Mouse (Mus musculus): ENCODE measurements at regions not wholly inside any gene's neighbourhood (a gene's known extent, or its start where the extent isn't known, plus 50 kb on each side); places are given as distances from the start of the nearest gene placed in this dataset.

- no peaks in the 10 kb centered on the region for H3K36me3 ChIP-seq
- H3K27ac ChIP-seq: no peak overlapping the region
- DNase-seq (ENCODE audit: low spot score): no peak
- no peak overlapping the region for H3K4me3 ChIP-seq
- WGBS: 79% methylated on average over 10 of the region's 16 CpGs
- no peaks in the 10 kb centered on the region for H3K9me3 ChIP-seq
- no peaks in the 10 kb centered on the region for H3K4me1 ChIP-seq
- H3K27me3 ChIP-seq (ENCODE audit: insufficient read depth, poor library complexity, severe bottlenecking): no peaks in the 10 kb centered on the region
Measured at GRCm38 (mm10) chr3:54103098-54103497, 52.7 kb upstream of the Trpc4 start.

GRCm38 (mm10) chr3:54083634-54084033 lies 72.2 kb upstream of the Trpc4 start:
- 61% methylated on average over 6 of the region's 6 CpGs for WGBS
- Histone ChIP-seq H3K9me3 (no peaks in the 10 kb centered on the region), H3K27ac (no peak overlapping the region), H3K4me3 (no peak overlapping the region), H3K36me3 (no peaks in the 10 kb centered on the region), H3K4me1 (no peaks in the 10 kb centered on the region; the same call in 1 of the 2 replicates), H3K27me3 (ENCODE audit: insufficient read depth, poor library complexity, severe bottlenecking) (no peaks in the 10 kb centered on the region)
- DNase-seq (ENCODE audit: low spot score): no peak

- Histone ChIP-seq H3K27me3 (ENCODE audit: insufficient read depth, poor library complexity, severe bottlenecking) (no peaks in the 10 kb centered on the region), H3K27ac (no peak overlapping the region), H3K9me3 (no peaks in the 10 kb centered on the region), H3K4me3 (no peak overlapping the region), H3K36me3 (no peaks in the 10 kb centered on the region), H3K4me1 (no peaks in the 10 kb centered on the region)
- no peak for DNase-seq (ENCODE audit: low spot score)
- WGBS: 76% methylated on average over 5 of the region's 5 CpGs
Measured at GRCm38 (mm10) chr3:54076461-54076860, 79.4 kb upstream of the Trpc4 start.

- Histone ChIP-seq H3K27ac (no peak overlapping the region), H3K4me3 (no peak overlapping the region)
- no peak for DNase-seq (ENCODE audit: low spot score)
Measured at GRCm38 (mm10) chr3:54060653-54061052, 95.2 kb upstream of the Trpc4 start.

GRCm38 (mm10) chr3:54054376-54054775 lies 101.5 kb upstream of the Trpc4 start:
- Histone ChIP-seq H3K4me3 (no peak overlapping the region), H3K9me3 (no peaks in the 10 kb centered on the region), H3K27me3 (ENCODE audit: insufficient read depth, poor library complexity, severe bottlenecking) (no peaks in the 10 kb centered on the region), H3K36me3 (no peaks in the 10 kb centered on the region), H3K27ac (no peak overlapping the region), H3K4me1 (no peaks in the 10 kb centered on the region; the same call in 1 of the 2 replicates)
- DNase-seq (ENCODE audit: low spot score): no peak
- 59% methylated on average over 7 of the region's 7 CpGs for WGBS

More at GRCm38 (mm10) chr3:54060653-54061052, 95.2 kb upstream of the Trpc4 start:
- no peaks in the 10 kb centered on the region for H3K36me3 ChIP-seq
- H3K4me1 ChIP-seq: no peaks in the 10 kb centered on the region
- no peaks in the 10 kb centered on the region for H3K27me3 ChIP-seq (ENCODE audit: insufficient read depth, poor library complexity, severe bottlenecking)
- WGBS: 53% methylated on average over 1 of the region's 1 CpGs
- no peaks in the 10 kb centered on the region for H3K9me3 ChIP-seq

GRCm38 (mm10) chr3:54049370-54049769 lies 106.5 kb upstream of the Trpc4 start:
- Histone ChIP-seq H3K27ac (no peak overlapping the region), H3K4me3 (no peak overlapping the region), H3K27me3 (ENCODE audit: insufficient read depth, poor library complexity, severe bottlenecking) (no peaks in the 10 kb centered on the region), H3K9me3 (no peaks in the 10 kb centered on the region), H3K36me3 (no peaks in the 10 kb centered on the region), H3K4me1 (no peaks in the 10 kb centered on the region; the same call in 1 of the 2 replicates)
- no peak for DNase-seq (ENCODE audit: low spot score)
- 58% methylated on average over 2 of the region's 2 CpGs for WGBS

GRCm38 (mm10) chr3:54048091-54048670 lies 107.7 kb upstream of the Trpc4 start:
- 72% methylated on average over 3 of the region's 3 CpGs for WGBS
- no peak for DNase-seq (ENCODE audit: low spot score)
- Histone ChIP-seq H3K27ac (no peak overlapping the region), H3K27me3 (ENCODE audit: insufficient read depth, poor library complexity, severe bottlenecking) (no peaks in the 10 kb centered on the region), H3K9me3 (no peaks in the 10 kb centered on the region), H3K4me1 (no peaks in the 10 kb centered on the region), H3K4me3 (no peak overlapping the region), H3K36me3 (no peaks in the 10 kb centered on the region)

- Histone ChIP-seq H3K4me1 (no peaks in the 10 kb centered on the region), H3K4me3 (no peak overlapping the region), H3K27me3 (ENCODE audit: insufficient read depth, poor library complexity, severe bottlenecking) (no peaks in the 10 kb centered on the region), H3K36me3 (no peaks in the 10 kb centered on the region), H3K9me3 (no peaks in the 10 kb centered on the region), H3K27ac (no peak overlapping the region)
- peak; percentile 83 for DNase-seq (ENCODE audit: low spot score)
- WGBS: 61% methylated on average over 4 of the region's 4 CpGs
Measured at GRCm38 (mm10) chr3:54027365-54027764, 128.5 kb upstream of the Trpc4 start.

GRCm38 (mm10) chr3:54020196-54020595 lies 135.6 kb upstream of the Trpc4 start:
- Histone ChIP-seq H3K4me3 (no peak overlapping the region), H3K36me3 (no peaks in the 10 kb centered on the region), H3K27ac (no peak overlapping the region), H3K9me3 (no peaks in the 10 kb centered on the region), H3K27me3 (ENCODE audit: insufficient read depth, poor library complexity, severe bottlenecking) (no peaks in the 10 kb centered on the region), H3K4me1 (no peaks in the 10 kb centered on the region)
- WGBS: 79% methylated on average over 4 of the region's 4 CpGs
- no peak for DNase-seq (ENCODE audit: low spot score)

GRCm38 (mm10) chr3:54017943-54018649 lies 137.7 kb upstream of the Trpc4 start:
- DNase-seq (ENCODE audit: low spot score): no peak
- H3K27me3 ChIP-seq (ENCODE audit: insufficient read depth, poor library complexity, severe bottlenecking): no peaks in the 10 kb centered on the region
- WGBS: 19% methylated on average over 4 of the region's 4 CpGs

GRCm38 (mm10) chr3:54016877-54017276 lies 139.0 kb upstream of the Trpc4 start:
- H3K36me3 ChIP-seq: no peaks in the 10 kb centered on the region
- 79% methylated on average over 5 of the region's 5 CpGs for WGBS
- no peaks in the 10 kb centered on the region for H3K9me3 ChIP-seq
- no peak overlapping the region for H3K4me3 ChIP-seq
- no peak for DNase-seq (ENCODE audit: low spot score)
- H3K4me1 ChIP-seq: no peaks in the 10 kb centered on the region
- no peaks in the 10 kb centered on the region for H3K27me3 ChIP-seq (ENCODE audit: insufficient read depth, poor library complexity, severe bottlenecking)
- no peak overlapping the region for H3K27ac ChIP-seq

More at GRCm38 (mm10) chr3:54017943-54018649, 137.7 kb upstream of the Trpc4 start:
- Histone ChIP-seq H3K9me3 (no peaks in the 10 kb centered on the region), H3K36me3 (no peaks in the 10 kb centered on the region), H3K27ac (no peak overlapping the region), H3K4me1 (no peaks in the 10 kb centered on the region), H3K4me3 (no peak overlapping the region)

GRCm38 (mm10) chr3:54011016-54011415 lies 144.8 kb upstream of the Trpc4 start:
- WGBS: 81% methylated on average over 2 of the region's 2 CpGs
- no peaks in the 10 kb centered on the region for H3K36me3 ChIP-seq
- DNase-seq (ENCODE audit: low spot score): no peak
- no peaks in the 10 kb centered on the region for H3K9me3 ChIP-seq
- H3K4me3 ChIP-seq: no peak overlapping the region
- H3K27ac ChIP-seq: no peak overlapping the region
- H3K4me1 ChIP-seq: no peaks in the 10 kb centered on the region
- H3K27me3 ChIP-seq (ENCODE audit: insufficient read depth, poor library complexity, severe bottlenecking): no peaks in the 10 kb centered on the region

GRCm38 (mm10) chr3:53992993-53993392 lies 129.4 kb upstream of the Ufm1 start:
- H3K27me3 ChIP-seq (ENCODE audit: insufficient read depth, poor library complexity, severe bottlenecking): no peaks in the 10 kb centered on the region
- H3K9me3 ChIP-seq: no peaks in the 10 kb centered on the region
- 77% methylated on average over 4 of the region's 4 CpGs for WGBS
- no peak overlapping the region for H3K4me3 ChIP-seq
- H3K27ac ChIP-seq: no peak overlapping the region
- H3K4me1 ChIP-seq: no peaks in the 10 kb centered on the region
- DNase-seq (ENCODE audit: low spot score): no peak
- H3K36me3 ChIP-seq: no peaks in the 10 kb centered on the region

All from heart, embryonic 10.5 days (tissue).